Mouse (Mus musculus) megakaryocyte, embryonic 14.5 days (primary cell): ENCODE measurements around the gene Calhm3. TPM values are rescaled to one million over a fixed set of nuclear protein-coding genes. Genes with fewer than 3 reads are reported as not detected.
A peak's percentile ranks its signal among the peaks of the same experiment; 100 is the strongest.

Source experiments
- H3K27me3 ChIP-seq: replicated peaks from 2 replicates; pipeline ENCODE3; 2012; ENCODE audit warnings: inconsistent platforms
- H3K36me3 ChIP-seq: replicated peaks from 2 replicates; pipeline ENCODE3; 2012; ENCODE audit warnings: low read length, inconsistent platforms, mixed read lengths
- H3K4me1 ChIP-seq: 2 replicates; pipeline ENCODE4 v1.6.1; 2012; ENCODE audit warnings: inconsistent platforms
- H3K4me3 ChIP-seq: replicated peaks from 2 replicates; pipeline ENCODE3; 2012; ENCODE audit warnings: moderate library complexity, mild to moderate bottlenecking, inconsistent platforms
- H3K9me3 ChIP-seq: 2 replicates; pipeline ENCODE4 v1.6.1; 2012; ENCODE audit warnings: inconsistent platforms
- FLI1 ChIP-seq: IDR thresholded peaks from 2 replicates; pipeline ENCODE4 v1.6.1; 2012; ENCODE audit warnings: low read length, inconsistent platforms, mixed read lengths
- GATA1 ChIP-seq: IDR thresholded peaks from 3 replicates; pipeline ENCODE4 v1.6.1; 2012; ENCODE audit warnings: mixed read lengths, low read length, inconsistent platforms, borderline replicate concordance
- polyA plus RNA-seq: library from polyadenylated mRNA; stranded (reverse); fragments of >175 nt; gene quantifications from 2 replicates; pipeline ENCODE4 v1.2.3, GENCODE M21; 2012; ENCODE audit warnings: low replicate concordance; ENCODE audit not compliant: insufficient read depth

The Calhm3 gene
- polyA plus RNA-seq, 1 experiment: not detected

- no peak for TF ChIP-seq GATA1
- TF ChIP-seq FLI1: no peak
- Histone ChIP-seq H3K4me3 (no peak overlapping the region), H3K4me1 (peaks cover 17% of the 10 kb centered on the region), H3K36me3 (no peaks in the 10 kb centered on the region), H3K9me3 (peaks cover 10% of the 10 kb centered on the region), H3K27me3 (peaks cover 58% of the 10 kb centered on the region)
Observed at GRCm38 (mm10) chr19:47174515-47174914, 17.0 kb upstream of the Calhm3 start.

GRCm38 (mm10) chr19:47168793-47169412 is 11.3 kb upstream of the Calhm3 start:
- no peak for TF ChIP-seq GATA1
- TF ChIP-seq FLI1: no peak
- H3K36me3 ChIP-seq: no peaks in the 10 kb centered on the region
- H3K4me1 ChIP-seq: peaks cover 18% of the 10 kb centered on the region
- peaks cover 16% of the 10 kb centered on the region for H3K27me3 ChIP-seq
- H3K4me3 ChIP-seq: peak overlapping the region; percentile 89
- H3K9me3 ChIP-seq: peaks cover 6% of the 10 kb centered on the region; the same call in 1 of the 2 replicates

GRCm38 (mm10) chr19:47168223-47168622 is 10.7 kb upstream of the Calhm3 start:
- TF ChIP-seq FLI1 (no peak), GATA1 (no peak)
- Histone ChIP-seq H3K27me3 (peaks cover 11% of the 10 kb centered on the region), H3K36me3 (no peaks in the 10 kb centered on the region), H3K4me1 (peaks cover 18% of the 10 kb centered on the region), H3K4me3 (peak overlapping the region; percentile 89), H3K9me3 (peaks cover 6% of the 10 kb centered on the region; the same call in 1 of the 2 replicates)

GRCm38 (mm10) chr19:47167617-47168214 is 10.2 kb upstream of the Calhm3 start:
- H3K4me3 ChIP-seq: no peak overlapping the region
- H3K9me3 ChIP-seq: peaks cover 6% of the 10 kb centered on the region; the same call in 1 of the 2 replicates

GRCm38 (mm10) chr19:47166758-47167157 is 9.2 kb upstream of the Calhm3 start:
- Histone ChIP-seq H3K4me1 (peaks cover 18% of the 10 kb centered on the region), H3K27me3 (peaks cover 9% of the 10 kb centered on the region), H3K4me3 (no peak overlapping the region), H3K9me3 (peaks cover 6% of the 10 kb centered on the region; the same call in 1 of the 2 replicates), H3K36me3 (no peaks in the 10 kb centered on the region)
- TF ChIP-seq GATA1 (no peak), FLI1 (no peak)

More at GRCm38 (mm10) chr19:47167617-47168214, 10.2 kb upstream of the Calhm3 start:
- no peak for TF ChIP-seq FLI1
- TF ChIP-seq GATA1: no peak
- peaks cover 9% of the 10 kb centered on the region for H3K27me3 ChIP-seq
- H3K4me1 ChIP-seq: peaks cover 18% of the 10 kb centered on the region
- no peaks in the 10 kb centered on the region for H3K36me3 ChIP-seq

- H3K27me3 ChIP-seq: peaks cover 11% of the 10 kb centered on the region
- H3K36me3 ChIP-seq: no peaks in the 10 kb centered on the region
- TF ChIP-seq FLI1: no peak
- TF ChIP-seq GATA1: no peak
- H3K9me3 ChIP-seq: no peaks in the 10 kb centered on the region
- peaks cover 7% of the 10 kb centered on the region for H3K4me1 ChIP-seq
- H3K4me3 ChIP-seq: no peak overlapping the region
Observed at GRCm38 (mm10) chr19:47163176-47163744, 5.7 kb upstream of the Calhm3 start.

GRCm38 (mm10) chr19:47161669-47162068 is 4.1 kb upstream of the Calhm3 start:
- H3K27me3 ChIP-seq: peaks cover 25% of the 10 kb centered on the region
- no peaks in the 10 kb centered on the region for H3K36me3 ChIP-seq
- peaks cover 3% of the 10 kb centered on the region; the same call in 1 of the 2 replicates for H3K4me1 ChIP-seq
- no peaks in the 10 kb centered on the region for H3K9me3 ChIP-seq
- no peak for TF ChIP-seq FLI1
- TF ChIP-seq GATA1: no peak
- no peak overlapping the region for H3K4me3 ChIP-seq

GRCm38 (mm10) chr19:47153767-47154166 is 3.8 kb downstream of the Calhm3 start:
- Histone ChIP-seq H3K4me1 (peaks cover 11% of the 10 kb centered on the region; the same call in 1 of the 2 replicates), H3K4me3 (no peak overlapping the region), H3K9me3 (no peaks in the 10 kb centered on the region), H3K27me3 (peaks cover 66% of the 10 kb centered on the region), H3K36me3 (no peaks in the 10 kb centered on the region)
- TF ChIP-seq FLI1 (no peak), GATA1 (no peak)

GRCm38 (mm10) chr19:47152062-47152369 is 5.5 kb downstream of the Calhm3 start:
- H3K9me3 ChIP-seq: no peaks in the 10 kb centered on the region
- peak overlapping the region; percentile 62 for H3K4me3 ChIP-seq
- TF ChIP-seq FLI1 (no peak), GATA1 (no peak)
- no peaks in the 10 kb centered on the region for H3K36me3 ChIP-seq
- peaks cover 8% of the 10 kb centered on the region; the same call in 1 of the 2 replicates for H3K4me1 ChIP-seq
- peaks cover 71% of the 10 kb centered on the region for H3K27me3 ChIP-seq
